Mouse (Mus musculus) right cerebral cortex, postnatal 4 days (tissue): Measurements from ENCODE around the gene Otop1.
A peak's percentile ranks its signal among the peaks of the same experiment; 100 is the strongest.

Experiments
- DNase-seq: peaks from one replicate; pipeline ENCODE4 v3.0.0-alpha.2; 2022

Otop1 gene

GRCm38 (mm10) chr5:38301761-38302411 lies 26.1 kb downstream of the Otop1 start:
- DNase-seq = no peak

- no peak for DNase-seq
These were observed 26.9 kb downstream of the Otop1 start for GRCm38 (mm10) chr5:38302651-38303050.

- no peak for DNase-seq
These were observed 29.5 kb downstream of the Otop1 start for GRCm38 (mm10) chr5:38305241-38305640.

DNA sequence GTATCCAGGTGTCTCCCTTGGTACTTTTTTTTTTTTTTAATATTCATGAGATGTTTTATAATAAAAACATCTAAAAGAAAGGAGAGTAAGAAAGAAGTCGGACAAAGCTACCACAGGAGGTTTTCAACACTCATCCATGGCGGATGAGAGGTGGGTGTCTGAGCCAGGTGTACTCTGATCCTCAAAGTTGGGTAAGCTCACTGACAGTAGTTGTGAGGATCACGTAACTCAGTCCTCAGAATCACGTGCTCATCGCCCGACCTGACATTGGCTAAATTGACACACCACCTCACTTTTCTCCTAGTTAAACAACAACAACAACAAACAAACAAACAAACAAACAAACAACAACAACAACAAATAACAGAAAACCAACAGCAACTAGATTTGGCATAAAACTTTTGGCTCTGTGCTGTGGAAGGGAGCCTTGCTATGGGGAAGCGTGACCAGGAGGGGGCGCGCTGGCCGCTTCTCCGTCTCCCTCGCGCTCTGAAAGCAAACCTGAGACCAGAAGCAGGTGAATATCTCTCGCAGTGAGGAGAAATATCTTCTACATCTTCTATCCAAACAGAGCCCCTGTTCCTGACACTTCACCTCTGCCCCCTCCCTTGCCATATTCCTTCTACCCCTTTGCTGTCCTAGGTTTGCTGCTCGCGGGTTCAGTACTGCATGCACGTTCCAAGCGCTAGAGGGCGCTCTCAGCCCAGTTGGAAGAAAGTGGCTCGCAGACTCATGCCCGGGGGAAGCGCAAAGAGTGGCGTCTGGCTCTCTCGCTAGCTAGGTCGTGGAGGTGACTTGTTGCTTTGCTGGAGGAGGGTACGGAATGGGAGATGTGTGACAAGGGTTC lies 31.7 kb downstream of the Otop1 start:
- peak; percentile 98 for DNase-seq

DNA sequence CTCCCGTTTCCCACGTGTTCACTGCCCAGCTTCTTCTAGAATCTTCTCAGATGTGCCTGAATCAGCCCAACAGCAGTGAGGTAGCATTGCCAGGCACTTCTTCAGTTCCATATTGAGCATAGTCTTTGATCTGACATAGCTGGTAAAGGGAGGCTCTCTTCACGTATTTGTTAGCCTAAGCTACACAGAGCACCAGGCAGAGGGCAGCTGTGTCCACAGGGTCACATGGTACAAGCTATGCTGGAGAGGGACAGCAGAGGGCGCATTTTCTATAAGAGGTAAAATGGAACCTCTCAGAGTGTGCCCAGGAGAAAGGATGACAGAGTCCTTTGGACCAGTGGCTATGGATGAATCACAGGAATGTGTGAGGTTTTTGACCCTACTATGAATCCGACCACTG lies 33.1 kb downstream of the Otop1 start:
- DNase-seq = peak; percentile 56

GRCm38 (mm10) chr5:38309795-38310194 lies 34.0 kb downstream of the Otop1 start:
- no peak for DNase-seq

DNA sequence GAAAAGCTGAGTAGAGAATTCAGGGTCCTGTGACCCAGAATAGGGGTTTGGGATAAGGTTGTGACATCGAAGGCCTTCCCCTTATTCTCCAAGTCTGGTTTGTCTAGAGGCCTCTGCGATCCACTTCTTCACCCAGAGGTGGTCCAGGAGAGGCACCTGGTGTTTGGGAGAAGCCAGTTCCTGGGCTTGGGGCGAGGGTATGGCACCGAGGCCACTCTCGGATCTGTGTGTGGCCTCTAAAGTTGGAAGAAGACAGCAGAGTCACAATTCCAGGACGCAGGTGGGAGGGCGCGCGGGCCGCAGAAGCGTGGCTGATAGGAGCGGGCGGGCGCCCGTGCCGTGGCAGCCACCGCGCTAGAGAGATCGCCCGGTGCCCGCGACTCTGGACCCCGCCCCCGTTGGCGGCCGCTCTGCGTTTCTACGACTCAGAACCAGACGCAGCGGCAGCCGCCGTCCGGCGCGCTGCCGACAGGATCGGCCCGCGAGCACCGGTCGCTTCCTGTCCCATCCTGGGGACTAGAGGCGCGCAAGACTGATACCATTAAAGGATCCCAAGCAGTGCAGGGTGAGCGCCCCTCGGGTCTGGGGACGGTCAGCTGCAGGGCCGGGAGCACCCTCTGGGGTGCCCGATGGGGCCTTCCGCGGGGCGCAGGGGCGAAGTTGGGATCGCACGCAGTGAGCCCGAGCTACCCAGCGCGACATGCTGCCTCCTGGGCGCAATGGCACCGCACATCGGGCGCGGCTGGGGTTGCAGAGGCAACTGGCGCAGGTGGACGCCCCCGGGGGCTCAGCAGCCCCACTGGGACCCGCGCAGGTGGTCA lies 43.4 kb downstream of the Otop1 start, which contains the start of gene Drd5:
Drd5 (plus strand) TSS at position 402 of the 821 bp plus-strand sequence.
- DNase-seq = peak; percentile 16

DNA sequence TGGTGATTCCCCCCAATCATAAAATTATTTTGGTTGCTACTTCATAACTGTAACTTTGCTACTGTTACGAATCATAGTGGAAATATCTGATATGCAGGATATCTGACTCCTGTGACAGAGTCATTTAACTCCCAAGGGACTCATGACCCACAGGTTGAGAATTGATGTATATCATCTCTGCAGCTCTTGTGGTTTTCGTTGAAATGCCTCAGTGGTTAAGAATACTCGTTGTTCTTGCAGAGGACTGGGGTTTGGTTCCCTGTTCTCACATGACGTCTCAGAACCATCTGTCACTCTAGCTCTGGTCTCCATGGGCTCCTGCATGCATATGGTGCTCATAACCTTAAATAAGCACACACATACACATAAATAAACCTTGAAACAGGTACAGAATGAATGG lies 57.6 kb downstream of the Otop1 start:
- no peak for DNase-seq

GRCm38 (mm10) chr5:38334582-38334981 lies 58.8 kb downstream of the Otop1 start:
- DNase-seq = no peak

DNA sequence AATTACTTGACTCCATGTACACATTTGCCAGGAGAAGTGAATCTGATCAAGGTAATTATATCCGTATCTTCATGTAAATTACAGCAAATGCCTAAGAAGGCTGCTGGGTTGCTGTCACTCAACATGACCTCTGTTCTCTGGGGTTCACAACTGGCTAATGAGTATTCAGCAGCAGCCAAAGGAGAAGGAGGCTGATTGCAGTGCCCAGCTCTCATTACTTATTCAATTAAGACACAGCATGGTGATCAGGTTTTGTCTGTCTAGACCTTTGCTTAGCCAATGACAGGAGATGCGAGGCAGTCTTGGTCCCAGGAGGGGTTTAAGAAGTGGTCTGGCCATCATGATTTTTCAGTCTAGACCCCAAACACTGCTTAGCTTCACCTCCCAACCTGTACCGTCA lies 67.3 kb downstream of the Otop1 start:
- no peak for DNase-seq

DNA sequence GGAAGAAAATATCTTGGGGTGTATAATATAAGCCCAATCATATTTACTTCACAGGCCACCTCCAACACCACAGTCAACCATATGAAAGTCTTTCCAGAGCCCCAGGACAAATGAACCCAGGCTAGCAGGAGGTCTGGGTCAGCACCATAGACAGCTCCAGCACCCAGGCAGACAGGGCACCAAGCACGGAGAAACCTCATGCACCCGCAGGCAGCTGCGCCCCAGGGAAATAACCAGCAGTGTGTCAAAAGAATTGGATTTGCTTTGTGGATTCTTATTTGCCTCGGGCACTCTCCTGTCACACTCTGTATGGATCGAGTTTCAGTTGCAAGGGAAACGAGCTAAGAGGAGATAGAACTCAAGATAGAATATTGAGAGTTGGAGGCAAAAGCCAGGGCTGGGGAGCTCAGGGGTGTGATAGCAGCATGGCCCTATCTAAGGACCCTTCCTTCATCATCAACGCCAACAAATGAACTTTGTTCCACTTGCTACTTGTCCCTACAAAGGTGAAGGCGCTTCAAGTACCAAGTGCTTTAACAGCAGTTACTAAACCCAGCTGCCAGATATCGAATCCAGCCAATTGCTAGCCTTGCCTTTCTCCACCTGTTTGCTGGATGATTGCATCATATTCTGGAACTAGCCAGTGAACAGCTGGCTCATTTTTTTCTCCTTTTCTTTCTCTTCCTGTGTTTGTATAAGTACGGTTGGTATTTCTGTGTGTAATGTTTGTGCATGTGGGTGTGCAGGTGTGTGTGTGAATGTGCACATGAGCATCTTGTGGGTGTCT lies 71.1 kb downstream of the Otop1 start:
- DNase-seq = no peak

DNA sequence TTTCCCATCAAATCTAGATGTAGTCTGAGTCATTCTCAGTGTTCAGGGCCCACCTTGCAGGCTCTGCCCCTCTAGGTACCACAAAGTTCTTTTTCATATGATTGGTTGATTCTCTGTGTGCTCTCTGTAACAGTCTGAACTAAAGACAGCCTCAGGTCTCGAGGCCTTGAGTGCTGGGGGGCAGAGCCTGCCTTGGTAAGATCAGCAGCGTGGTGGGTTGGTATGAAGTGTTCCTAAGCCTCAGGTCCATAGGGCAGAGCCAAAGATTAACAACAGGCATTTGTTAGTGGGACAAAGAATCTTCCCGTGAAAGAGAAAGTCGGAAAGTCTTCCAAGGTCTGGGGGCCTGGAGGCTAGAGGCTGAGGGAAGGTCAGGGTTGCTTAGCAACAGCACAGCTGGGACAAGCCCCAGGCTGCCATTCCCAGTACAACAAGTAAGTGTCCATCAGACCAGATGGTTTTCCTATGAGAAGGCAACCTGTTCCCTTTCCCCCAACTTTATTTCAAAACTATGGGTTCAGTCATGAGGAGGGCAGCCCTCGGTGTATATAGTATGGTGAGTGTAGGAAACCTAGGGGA lies 74.7 kb downstream of the Otop1 start:
- no peak for DNase-seq
